Mouse (Mus musculus) CH12.LX (cell line): Measurements from ENCODE around the gene Plvap.

Experiments used
- CHD1 ChIP-seq: IDR thresholded peaks from 2 replicates; pipeline ENCODE4 v1.6.1; 2012; ENCODE audit warnings: low read depth, low read length, improper control_type of control experiment, inconsistent platforms
- CTCF ChIP-seq, 2 experiments: IDR thresholded peaks in 1 of 2; conservative IDR thresholded peaks in 1 of 2; 2 replicates each; pipeline ENCODE4 v1.5.1; 2011 to 2012; ENCODE audit warnings: low read depth in 2 of 2, low read length in 2 of 2, improper control_type of control experiment in 1 of 2, inconsistent platforms in 1 of 2, mild to moderate bottlenecking in 1 of 2, moderate library complexity in 1 of 2
- E2F4 ChIP-seq: IDR thresholded peaks from 2 replicates; pipeline ENCODE4 v1.6.1; 2011; ENCODE audit warnings: low read depth, low read length, improper control_type of control experiment; ENCODE audit not compliant: insufficient replicate concordance
- HCFC1 ChIP-seq: IDR thresholded peaks from 2 replicates; pipeline ENCODE4 v1.6.1; 2012; ENCODE audit warnings: low read depth, mild to moderate bottlenecking, inconsistent platforms, low read length, improper control_type of control experiment
- IRF4 ChIP-seq: IDR thresholded peaks from 2 replicates; pipeline ENCODE4 v1.6.1; 2014; ENCODE audit warnings: low read depth, mild to moderate bottlenecking, inconsistent platforms, low read length, improper control_type of control experiment
- KAT2A ChIP-seq: IDR thresholded peaks from 2 replicates; pipeline ENCODE4 v1.6.1; 2012; ENCODE audit warnings: low read length, improper control_type of control experiment, inconsistent platforms; ENCODE audit not compliant: insufficient replicate concordance
- MAFK ChIP-seq: IDR thresholded peaks from 2 replicates; pipeline ENCODE4 v1.6.1; 2011; ENCODE audit warnings: low read length, improper control_type of control experiment; ENCODE audit not compliant: insufficient replicate concordance
- MEF2A ChIP-seq: IDR thresholded peaks from 2 replicates; pipeline ENCODE4 v1.6.1; 2014; ENCODE audit warnings: low read depth, mild to moderate bottlenecking, inconsistent platforms, low read length, improper control_type of control experiment, borderline replicate concordance
- POLR2A ChIP-seq: IDR thresholded peaks from 2 replicates; pipeline ENCODE4 v1.6.1; 2011; ENCODE audit warnings: low read depth, mild to moderate bottlenecking, improper control_type of control experiment, low read length
- ZKSCAN1 ChIP-seq: IDR thresholded peaks from 2 replicates; pipeline ENCODE4 v1.6.1; 2012; ENCODE audit warnings: low read depth, inconsistent platforms, low read length, improper control_type of control experiment, borderline replicate concordance

- TF ChIP-seq ZKSCAN1 = no peak
- TF ChIP-seq CTCF (conservative IDR thresholded peaks at IDR 0.05 in 1 of 2, IDR thresholded peaks at IDR 0.05 in 1 of 2; ENCODE audit: low read depth in 2 of 2, low read length in 2 of 2) = no peak
- TF ChIP-seq POLR2A = no peak
- no peak for TF ChIP-seq MEF2A
- TF ChIP-seq CHD1 = no peak
- no peak for TF ChIP-seq HCFC1
- TF ChIP-seq E2F4 = no peak
- no peak for TF ChIP-seq MAFK
- TF ChIP-seq IRF4 = no peak
- no peak for TF ChIP-seq KAT2A
Observed at GRCm38 (mm10) chr8:71496481-71496880, 15.1 kb downstream of the Plvap start.
